Mouse (Mus musculus): ENCODE data around the gene Bicra. TPM values are rescaled to one million over a fixed set of nuclear protein-coding genes. Genes with fewer than 3 reads are reported as not detected.

The Bicra gene
- total and polyA plus RNA-seq, 3 experiments: 0.32 to 10.2 (median 2.2) TPM

- no peaks in the 10 kb centered on the region for H3K9me3 ChIP-seq (replicated peaks; ENCODE audit: low read length)
- no peak for DNase-seq (ENCODE audit: extremely low read depth)
- H3K27ac ChIP-seq (ENCODE audit: insufficient read depth, low read depth): no peak overlapping the region
- no peak overlapping the region for H3K4me2 ChIP-seq (ENCODE audit: insufficient read depth, low read depth, poor library complexity, severe bottlenecking)
- no peak overlapping the region for H3K4me3 ChIP-seq (replicated peaks in 1 of 3; ENCODE audit: low read depth in 2 of 3, low read length in 2 of 3, poor library complexity in 1 of 3)
- in situ Hi-C loops (cut with MboI; ENCODE audit: low pct_ligation_motif_present, low pct_unique_long_range_greater_than_20kb, low sequenced_read_pairs): loop anchor here (5.0 to 10.0 kb wide), 2 partner anchors 66 to 153 kb away; partner anchors contain the start of gene Bicra
- TF ChIP-seq ZNF384 (IDR thresholded peaks at IDR 0.05; ENCODE audit: low read depth, low read length) (no peak), GABPA (IDR thresholded peaks at IDR 0.05; ENCODE audit: insufficient replicate concordance, low read depth, low read length) (no peak), RCOR1 (conservative IDR thresholded peaks at IDR 0.05; ENCODE audit: low read depth, low read length) (no peak), HCFC1 (IDR thresholded peaks at IDR 0.05; ENCODE audit: low read depth, low read length) (no peak), IRF4 (IDR thresholded peaks at IDR 0.05; ENCODE audit: low read depth, low read length) (no peak), RAD21 (IDR thresholded peaks at IDR 0.05; ENCODE audit: low read depth, low read length) (no peak), ZMIZ1 (IDR thresholded peaks at IDR 0.05; ENCODE audit: low read depth, low read length) (no peak), POLR2A (IDR thresholded peaks at IDR 0.05; ENCODE audit: low read depth, low read length) (no peak), USF2 (conservative IDR thresholded peaks at IDR 0.05; ENCODE audit: low read depth, low read length) (no peak), MXI1 (IDR thresholded peaks at IDR 0.05; ENCODE audit: low read depth, low read length) (no peak), ELF1 (IDR thresholded peaks at IDR 0.05; ENCODE audit: low read depth, low read length) (no peak), NRF1 (IDR thresholded peaks at IDR 0.05; ENCODE audit: low read depth, low read length) (no peak), USF1 (IDR thresholded peaks at IDR 0.05; ENCODE audit: low read depth, low read length) (no peak), UBTF (IDR thresholded peaks at IDR 0.05; ENCODE audit: low read depth, low read length) (no peak), MEF2A (IDR thresholded peaks at IDR 0.05; ENCODE audit: borderline replicate concordance, low read depth, low read length) (no peak), MAX (IDR thresholded peaks at IDR 0.05; ENCODE audit: low read length) (no peak), MYC (IDR thresholded peaks at IDR 0.05; ENCODE audit: low read depth, low read length) (no peak), E2F4 (IDR thresholded peaks at IDR 0.05; ENCODE audit: insufficient replicate concordance, low read depth, low read length) (no peak)
- H3K9ac ChIP-seq (ENCODE audit: insufficient read depth, low read depth): no peak overlapping the region
- no peaks in the 10 kb centered on the region for H3K27me3 ChIP-seq (replicated peaks)
- H3K79me2 ChIP-seq (replicated peaks; ENCODE audit: control insufficient read depth, extremely low read depth, insufficient read depth, poor library complexity, severe bottlenecking): no peaks in the 10 kb centered on the region
- H3K4me1 ChIP-seq (ENCODE audit: control insufficient read depth in 1 of 2, insufficient read depth in 2 of 2): peaks cover 0 to 2% of the 10 kb centered on the region in 2 experiments; a peak in 1 of 4 replicates
- H3K36me3 ChIP-seq (replicated peaks in 1 of 2; ENCODE audit: control insufficient read depth in 1 of 2, insufficient read depth in 1 of 2, low read length in 1 of 2): peaks cover 44 to 91% of the 10 kb centered on the region in 2 experiments
- dilution Hi-C loops (cut with MboI; ENCODE audit: extremely low pct_ligation_motif_present, extremely low pct_unique_long_range_greater_than_20kb, low sequenced_read_pairs): no loop called here
Measured at GRCm38 (mm10) chr7:15981538-15981937, 66.2 kb downstream of the Bicra start.

GRCm38 (mm10) chr7:15980246-15980645 is 67.5 kb downstream of the Bicra start:
- no peak overlapping the region for H3K27ac ChIP-seq (ENCODE audit: insufficient read depth, low read depth)
- peaks cover 48 to 90% of the 10 kb centered on the region in 2 experiments for H3K36me3 ChIP-seq (replicated peaks in 1 of 2; ENCODE audit: control insufficient read depth in 1 of 2, insufficient read depth in 1 of 2, low read length in 1 of 2)
- H3K4me2 ChIP-seq (ENCODE audit: insufficient read depth, low read depth, poor library complexity, severe bottlenecking): no peak overlapping the region
- DNase-seq (ENCODE audit: extremely low read depth): no peak
- no peak for TF ChIP-seq RAD21 (IDR thresholded peaks at IDR 0.05; ENCODE audit: low read depth, low read length)
- no peak for TF ChIP-seq POLR2A (IDR thresholded peaks at IDR 0.05; ENCODE audit: low read depth, low read length)
- TF ChIP-seq HCFC1 (IDR thresholded peaks at IDR 0.05; ENCODE audit: low read depth, low read length): no peak
- no peak for TF ChIP-seq EP300 (IDR thresholded peaks at IDR 0.05; ENCODE audit: low read length)
- dilution Hi-C loops (cut with MboI; ENCODE audit: extremely low pct_ligation_motif_present, extremely low pct_unique_long_range_greater_than_20kb, low sequenced_read_pairs) (no loop called here), in situ Hi-C loops (cut with MboI; ENCODE audit: low pct_ligation_motif_present, low pct_unique_long_range_greater_than_20kb, low sequenced_read_pairs) (loop anchor here (5.0 to 10.0 kb wide), 2 partner anchors 67 to 155 kb away; partner anchors contain the start of gene Bicra)
- no peaks in the 10 kb centered on the region for H3K9me3 ChIP-seq (replicated peaks; ENCODE audit: low read length)
- peaks cover 0 to 7% of the 10 kb centered on the region in 2 experiments; a peak in 1 of 4 replicates for H3K4me1 ChIP-seq (ENCODE audit: control insufficient read depth in 1 of 2, insufficient read depth in 2 of 2)
- H3K79me2 ChIP-seq (replicated peaks; ENCODE audit: control insufficient read depth, extremely low read depth, insufficient read depth, poor library complexity, severe bottlenecking): no peaks in the 10 kb centered on the region
- H3K9ac ChIP-seq (ENCODE audit: insufficient read depth, low read depth): no peak overlapping the region
- H3K27me3 ChIP-seq (replicated peaks): no peaks in the 10 kb centered on the region
- no peak overlapping the region for H3K4me3 ChIP-seq (replicated peaks in 1 of 3; ENCODE audit: low read depth in 2 of 3, low read length in 2 of 3, poor library complexity in 1 of 3)
